Mouse (Mus musculus) embryonic facial prominence, embryonic 12.5 days (tissue): Measurements from ENCODE around the gene Plac1. TPM values are rescaled to one million over a fixed set of nuclear protein-coding genes. Genes with fewer than 3 reads are reported as not detected.

ENCODE experiments used
- ATAC-seq: fragments of 200-750 bp; cut with Nextera tagmentation; 2 replicates; pipeline ENCODE4 v1.8.0; 2017; ENCODE audit not compliant: insufficient number of reproducible peaks, insufficient read depth, low FRiP score, low TSS enrichment
- H3K27ac ChIP-seq: fragments of 300-500 bp; sonication (generic); 2 replicates; pipeline ENCODE4 v1.5.1; 2016; ENCODE audit warnings: mild to moderate bottlenecking
- H3K27me3 ChIP-seq: fragments of 300-500 bp; sonication (generic); 2 replicates; pipeline ENCODE4 v1.6.1; 2016; ENCODE audit warnings: mild to moderate bottlenecking, moderate library complexity
- H3K36me3 ChIP-seq: fragments of 300-500 bp; sonication (generic); 2 replicates; pipeline ENCODE4 v1.6.1; 2016; ENCODE audit warnings: mild to moderate bottlenecking
- H3K4me1 ChIP-seq: fragments of 300-500 bp; sonication (generic); 2 replicates; pipeline ENCODE4 v1.6.1; 2016
- H3K4me2 ChIP-seq: fragments of 300-500 bp; sonication (generic); replicated peaks from 2 replicates; pipeline ENCODE4 v1.6.1; 2016; ENCODE audit warnings: mild to moderate bottlenecking, moderate library complexity
- H3K4me3 ChIP-seq: fragments of 300-500 bp; sonication (generic); 2 replicates; pipeline ENCODE4 v1.5.1; 2016; ENCODE audit warnings: mild to moderate bottlenecking
- H3K9ac ChIP-seq: fragments of 300-500 bp; sonication (generic); 2 replicates; pipeline ENCODE4 v1.6.1; 2016; ENCODE audit warnings: mild to moderate bottlenecking, moderate library complexity
- H3K9me3 ChIP-seq: fragments of 300-500 bp; sonication (generic); 2 replicates; pipeline ENCODE4 v1.6.1; 2016; ENCODE audit warnings: mild to moderate bottlenecking, moderate library complexity
- WGBS: fragments of 180-500 bp; shearing (Covaris S2); methylation state at CpG from one replicate; pipeline ENCODE4 v1.1.7; 2016; 5-methylcytosine and 5-hydroxymethylcytosine counted together
- polyA plus RNA-seq: library from polyadenylated mRNA; unstranded; fragments of >200 nt; fragmentation: Nextera tagmentation; extraction: Ambion mirVana; gene quantifications from 2 replicates; pipeline ENCODE4 v1.2.1, GENCODE M21; 2016

The Plac1 gene
- polyA plus RNA-seq, 1 experiment from 2014 or later: 10.0 TPM

DNA sequence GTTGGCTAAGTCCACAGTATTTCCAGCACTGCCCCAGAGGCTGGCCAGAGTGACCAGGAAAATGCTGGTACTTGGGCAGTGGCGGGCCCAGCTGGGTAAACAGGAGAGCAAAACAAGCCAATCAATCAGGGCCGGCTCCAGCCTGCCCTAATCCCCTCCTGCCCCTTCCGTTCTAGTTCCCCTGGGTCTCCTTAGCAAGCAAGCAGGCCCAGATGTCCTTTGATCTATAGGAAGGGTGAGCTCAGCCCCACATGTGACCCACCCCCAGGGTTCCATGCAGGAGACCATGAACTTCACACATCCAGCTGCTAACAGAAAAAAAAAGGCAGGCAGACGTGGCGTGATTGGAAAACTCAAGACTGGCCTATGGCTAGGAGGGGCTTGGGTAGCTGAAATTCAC lies 43.5 kb downstream of the Plac1 start:
- WGBS: 27% methylated on average over 5 of the region's 5 CpGs
- no peaks in the 10 kb centered on the region for H3K4me1 ChIP-seq
- no peak overlapping the region for H3K9ac ChIP-seq
- no peaks in the 10 kb centered on the region for H3K9me3 ChIP-seq
- H3K4me2 ChIP-seq: no peak overlapping the region
- H3K36me3 ChIP-seq: no peaks in the 10 kb centered on the region
- H3K27me3 ChIP-seq: no peaks in the 10 kb centered on the region
- no peak overlapping the region for H3K27ac ChIP-seq
- no peak for ATAC-seq
- no peak overlapping the region for H3K4me3 ChIP-seq

DNA sequence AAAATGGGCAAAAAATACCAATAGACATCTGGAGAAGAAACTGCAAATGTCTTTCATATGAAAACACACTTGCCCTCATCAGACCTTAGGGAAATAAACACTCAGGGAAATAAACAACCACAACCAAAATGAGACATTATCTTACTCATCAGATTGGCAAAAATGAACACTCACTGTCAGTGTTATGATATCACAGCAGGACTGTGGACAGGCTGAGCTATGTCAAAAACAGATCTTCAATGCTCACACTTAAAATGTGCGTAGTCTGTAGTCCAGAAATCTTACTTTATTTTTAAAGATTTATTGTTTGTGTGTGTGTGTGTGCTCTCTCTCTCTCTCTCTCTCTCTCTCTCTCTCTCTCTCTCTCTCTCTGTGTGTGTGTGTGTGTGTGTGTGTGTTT lies 51.2 kb downstream of the Plac1 start:
- Histone ChIP-seq H3K4me3 (no peak overlapping the region), H3K9me3 (no peaks in the 10 kb centered on the region), H3K9ac (no peak overlapping the region), H3K27ac (no peak overlapping the region), H3K36me3 (no peaks in the 10 kb centered on the region), H3K4me2 (no peak overlapping the region), H3K27me3 (no peaks in the 10 kb centered on the region), H3K4me1 (no peaks in the 10 kb centered on the region)
- WGBS: 96% methylated on average over 1 of the region's 1 CpGs
- ATAC-seq: no peak

DNA sequence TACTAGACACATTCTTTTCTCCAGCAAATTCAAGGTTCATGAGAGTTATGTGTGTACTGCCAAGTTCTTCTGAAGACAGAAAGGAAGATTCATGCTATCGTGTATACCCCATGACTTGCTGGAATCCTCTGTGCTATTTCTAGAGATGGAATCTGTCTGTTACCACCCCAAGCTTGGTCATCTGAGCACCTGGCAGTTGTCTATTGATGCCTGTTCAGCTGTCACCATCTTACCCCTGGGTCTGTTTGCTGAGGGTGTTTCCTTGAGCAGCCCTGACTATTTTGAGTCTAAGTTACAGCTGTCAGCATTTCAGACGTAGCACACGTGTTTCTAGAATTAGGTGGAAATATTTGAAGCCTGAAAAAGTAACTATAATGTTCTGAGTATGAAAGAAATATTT lies 60.1 kb downstream of the Plac1 start:
- no peaks in the 10 kb centered on the region for H3K9me3 ChIP-seq
- WGBS: 62% methylated on average over 3 of the region's 3 CpGs
- no peak overlapping the region for H3K9ac ChIP-seq
- no peak overlapping the region for H3K4me3 ChIP-seq
- no peaks in the 10 kb centered on the region for H3K4me1 ChIP-seq
- no peak overlapping the region for H3K4me2 ChIP-seq
- H3K27me3 ChIP-seq: no peaks in the 10 kb centered on the region
- H3K27ac ChIP-seq: no peak overlapping the region
- ATAC-seq: no peak
- no peaks in the 10 kb centered on the region for H3K36me3 ChIP-seq

DNA sequence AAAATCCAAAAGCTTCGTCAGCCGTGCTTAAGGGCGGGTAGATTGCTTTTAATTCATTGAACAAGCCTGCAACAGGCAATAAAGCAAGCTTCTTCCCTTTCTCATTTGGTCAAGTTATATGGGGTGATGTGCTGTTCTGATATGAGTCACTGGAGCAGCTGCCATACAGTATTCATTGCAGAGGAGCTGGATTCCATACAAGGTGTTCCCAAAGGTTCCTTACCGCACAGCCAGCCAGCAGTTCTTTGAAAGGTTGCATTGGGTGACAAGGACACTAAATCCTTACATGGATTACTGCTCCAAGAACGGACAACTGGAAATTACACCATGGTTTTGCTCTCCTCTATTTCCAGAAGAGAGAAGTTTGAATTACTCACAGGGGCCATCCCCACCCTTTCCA lies 63.6 kb downstream of the Plac1 start:
- Histone ChIP-seq H3K4me2 (no peak overlapping the region), H3K9ac (no peak overlapping the region), H3K36me3 (no peaks in the 10 kb centered on the region), H3K27me3 (no peaks in the 10 kb centered on the region), H3K9me3 (no peaks in the 10 kb centered on the region), H3K4me3 (no peak overlapping the region), H3K27ac (no peak overlapping the region), H3K4me1 (no peaks in the 10 kb centered on the region)
- no peak for ATAC-seq
- WGBS: 86% methylated on average over 5 of the region's 5 CpGs

DNA sequence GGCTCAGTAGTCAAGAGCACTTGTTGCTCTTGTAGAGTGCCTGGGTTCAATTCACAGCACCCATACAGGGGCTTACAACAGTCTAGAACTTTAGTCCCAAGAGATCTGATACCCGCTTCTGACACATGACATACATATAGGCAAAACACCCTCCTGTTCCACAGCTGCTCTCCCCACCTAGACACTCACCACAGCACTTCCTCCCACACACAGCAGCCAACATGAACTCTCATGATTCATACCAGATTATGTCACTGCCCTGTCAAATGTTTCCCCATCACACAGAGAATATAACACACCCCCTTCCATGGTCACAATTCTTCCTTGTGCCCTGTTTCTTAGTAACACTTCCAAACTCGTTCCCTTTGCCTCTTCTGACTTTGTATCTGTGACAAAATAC lies 71.3 kb downstream of the Plac1 start:
- no peak overlapping the region for H3K4me2 ChIP-seq
- H3K4me1 ChIP-seq: no peaks in the 10 kb centered on the region; the same call in 1 of the 2 replicates
- H3K9me3 ChIP-seq: no peaks in the 10 kb centered on the region
- no peaks in the 10 kb centered on the region for H3K27me3 ChIP-seq
- no peak overlapping the region for H3K9ac ChIP-seq
- no peak overlapping the region for H3K4me3 ChIP-seq
- 64% methylated on average over 2 of the region's 2 CpGs for WGBS
- ATAC-seq: no peak
- no peak overlapping the region for H3K27ac ChIP-seq
- no peaks in the 10 kb centered on the region for H3K36me3 ChIP-seq

DNA sequence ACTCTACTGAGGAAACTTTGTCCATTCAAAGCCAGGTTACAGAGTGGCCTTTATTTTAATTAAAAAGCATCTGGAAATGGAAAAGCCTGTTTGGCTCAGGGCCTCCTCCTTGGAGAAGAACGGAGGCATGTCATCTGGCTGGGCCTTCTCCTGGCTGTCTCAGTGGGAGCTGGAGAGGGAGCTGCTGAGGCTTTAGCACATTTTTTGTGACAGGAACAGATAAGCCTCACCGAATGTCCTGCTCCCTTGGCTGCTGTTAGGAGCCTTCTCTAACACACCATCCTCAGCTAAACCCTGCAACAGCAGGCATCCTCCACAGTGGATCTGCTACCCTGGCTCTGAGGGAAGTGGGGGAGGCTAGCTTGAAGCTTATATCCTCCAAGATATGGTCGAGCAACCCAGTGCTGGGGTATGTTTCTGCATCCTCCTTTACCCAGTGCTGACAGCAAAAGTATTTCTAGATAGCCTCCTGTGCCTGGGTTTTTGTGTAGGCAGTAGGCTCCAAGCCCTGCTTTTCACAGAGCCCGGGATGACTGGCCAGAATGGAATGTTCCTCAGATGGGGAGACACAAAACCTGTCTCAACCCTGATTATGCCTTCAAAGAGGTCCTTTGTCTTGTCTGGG lies 72.9 kb downstream of the Plac1 start:
- Histone ChIP-seq H3K27me3 (no peaks in the 10 kb centered on the region), H3K4me2 (no peak overlapping the region), H3K4me3 (no peak overlapping the region), H3K27ac (no peak overlapping the region), H3K4me1 (no peaks in the 10 kb centered on the region; the same call in 1 of the 2 replicates), H3K9me3 (no peaks in the 10 kb centered on the region), H3K36me3 (no peaks in the 10 kb centered on the region), H3K9ac (no peak overlapping the region)
- ATAC-seq: no peak
- WGBS: 52% methylated on average over 4 of the region's 4 CpGs

DNA sequence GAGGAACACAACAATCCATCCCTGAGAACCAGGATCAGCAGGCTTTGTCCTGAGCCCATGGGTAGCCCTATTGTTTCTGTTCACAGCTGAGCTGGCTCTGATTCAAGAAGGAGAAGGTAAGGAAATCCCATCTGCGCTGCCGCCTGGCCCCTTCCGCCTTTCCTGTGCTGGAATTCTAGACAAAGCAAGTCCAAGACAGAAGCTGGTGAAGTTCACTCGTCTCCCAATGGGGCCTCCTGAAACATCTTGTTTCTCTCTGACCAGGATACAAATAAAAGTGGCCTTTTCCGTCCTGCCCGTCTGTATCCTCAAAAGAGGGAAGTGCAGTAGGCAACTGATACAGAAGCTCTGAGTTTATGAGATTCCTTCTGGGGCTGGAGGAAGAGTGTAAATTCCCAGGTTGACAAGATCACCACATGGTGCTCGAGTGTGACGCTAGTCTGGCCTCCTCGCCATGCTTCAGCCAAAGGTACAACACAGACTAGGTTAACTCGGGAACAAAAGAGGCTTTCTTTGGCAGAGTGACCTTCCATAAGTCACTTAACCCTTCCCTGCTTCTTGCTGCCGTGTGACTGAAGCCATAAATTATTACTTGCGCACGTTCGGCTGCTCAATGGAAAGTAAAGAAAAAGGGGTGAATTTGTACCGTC lies 73.5 kb downstream of the Plac1 start:
- Histone ChIP-seq H3K9ac (no peak overlapping the region), H3K4me3 (no peak overlapping the region), H3K27ac (no peak overlapping the region), H3K36me3 (no peaks in the 10 kb centered on the region), H3K9me3 (no peaks in the 10 kb centered on the region), H3K27me3 (no peaks in the 10 kb centered on the region), H3K4me1 (no peaks in the 10 kb centered on the region; the same call in 1 of the 2 replicates), H3K4me2 (no peak overlapping the region)
- WGBS: 46% methylated on average over 15 of the region's 15 CpGs
- no peak for ATAC-seq

DNA sequence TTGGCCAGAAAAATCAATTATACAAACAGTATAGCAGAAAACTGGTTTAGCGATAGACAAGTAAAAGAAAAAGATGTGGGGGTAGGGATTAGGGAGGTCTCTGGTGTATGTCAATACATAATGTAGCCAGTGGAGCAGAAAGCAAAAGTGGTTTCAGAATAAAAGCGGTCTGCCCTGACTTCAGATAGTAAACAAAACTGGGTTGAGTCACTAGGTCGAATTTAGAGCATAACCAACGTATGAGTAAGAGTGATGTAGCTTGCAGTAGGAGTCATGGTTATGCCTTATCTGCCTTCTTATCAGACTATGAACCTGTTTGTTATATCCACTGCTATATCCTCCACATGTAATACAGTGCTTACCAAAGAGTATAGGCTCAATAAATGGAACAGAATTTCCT lies 77.3 kb downstream of the Plac1 start:
- Histone ChIP-seq H3K9ac (no peak overlapping the region), H3K27ac (no peak overlapping the region), H3K36me3 (no peaks in the 10 kb centered on the region), H3K4me3 (no peak overlapping the region), H3K4me2 (no peak overlapping the region), H3K9me3 (no peaks in the 10 kb centered on the region), H3K4me1 (no peaks in the 10 kb centered on the region; the same call in 1 of the 2 replicates), H3K27me3 (no peaks in the 10 kb centered on the region)
- WGBS: 54% methylated on average over 4 of the region's 4 CpGs
- ATAC-seq: no peak

DNA sequence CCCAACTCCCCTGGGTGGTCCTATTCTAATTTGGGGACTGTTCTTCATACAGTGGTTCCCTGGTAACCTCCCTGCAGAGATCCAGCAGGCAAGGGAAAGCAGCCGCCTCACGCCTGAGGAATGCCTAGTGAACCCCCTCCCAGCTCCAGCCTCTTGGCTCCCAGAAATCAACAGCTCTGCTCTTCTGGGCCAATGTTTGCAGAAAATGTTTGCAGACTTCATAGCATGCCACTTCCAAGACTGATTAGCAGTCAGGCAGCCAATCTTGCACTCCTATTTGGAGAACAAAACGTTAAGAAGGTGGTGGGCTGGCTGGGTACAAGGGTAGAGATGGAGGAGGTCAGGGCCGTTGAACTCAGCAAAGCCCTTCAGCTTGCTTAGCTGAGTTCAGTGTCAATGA lies 78.3 kb downstream of the Plac1 start:
- Histone ChIP-seq H3K36me3 (no peaks in the 10 kb centered on the region), H3K4me2 (no peak overlapping the region), H3K27me3 (no peaks in the 10 kb centered on the region), H3K27ac (0 out of 2 replicates have a peak overlapping the region, but pooled peaks have one; percentile 30), H3K9me3 (no peaks in the 10 kb centered on the region), H3K9ac (no peak overlapping the region), H3K4me3 (no peak overlapping the region), H3K4me1 (no peaks in the 10 kb centered on the region; the same call in 1 of the 2 replicates)
- 40% methylated on average over 4 of the region's 4 CpGs for WGBS
- ATAC-seq: no peak

DNA sequence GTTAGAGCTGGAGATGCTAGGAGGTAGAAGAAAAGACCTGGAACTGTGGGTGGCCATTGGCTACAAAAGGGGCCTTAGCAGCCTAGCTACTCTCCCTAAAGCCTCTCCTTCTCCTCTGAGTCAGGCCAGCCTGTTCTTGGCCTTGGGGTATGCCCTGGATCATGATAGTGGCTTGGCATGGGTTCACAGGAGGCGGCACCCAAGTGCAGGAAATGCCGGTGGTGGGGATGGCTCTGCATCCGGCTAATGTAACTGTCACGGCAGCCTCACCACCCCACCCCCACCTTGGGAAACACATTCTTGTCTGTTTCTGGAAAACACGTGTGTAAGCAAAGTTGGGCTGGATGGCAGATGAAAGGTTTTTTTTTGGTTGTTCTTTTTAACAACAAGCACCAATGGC lies 78.8 kb downstream of the Plac1 start:
- no peak overlapping the region for H3K9ac ChIP-seq
- H3K9me3 ChIP-seq: no peaks in the 10 kb centered on the region
- H3K4me1 ChIP-seq: no peaks in the 10 kb centered on the region; the same call in 1 of the 2 replicates

DNA sequence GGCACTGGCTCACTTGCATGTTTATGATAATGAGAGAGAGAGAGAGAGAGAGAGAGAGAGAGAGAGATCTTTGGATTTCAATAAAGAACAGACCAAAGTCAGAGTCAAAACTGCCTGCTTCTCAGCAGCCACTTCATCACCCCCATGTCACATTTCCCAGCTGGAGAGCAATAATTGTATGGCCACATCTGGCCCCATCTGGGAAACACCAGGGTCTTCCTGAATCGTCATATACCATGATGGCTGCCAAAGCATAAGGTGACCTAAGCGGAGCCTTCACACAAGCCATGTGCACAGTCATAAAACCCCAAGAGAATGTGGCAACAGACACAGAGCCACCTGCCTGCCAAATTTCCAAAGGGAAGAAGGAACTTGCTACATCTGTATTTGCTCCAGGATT lies 91.9 kb downstream of the Plac1 start:
- Histone ChIP-seq H3K27ac (no peak overlapping the region), H3K4me1 (no peaks in the 10 kb centered on the region), H3K4me2 (no peak overlapping the region), H3K9me3 (no peaks in the 10 kb centered on the region), H3K27me3 (no peaks in the 10 kb centered on the region), H3K9ac (no peak overlapping the region), H3K36me3 (no peaks in the 10 kb centered on the region), H3K4me3 (no peak overlapping the region)
- WGBS: 54% methylated on average over 2 of the region's 2 CpGs
- ATAC-seq: no peak

More for the DNA sequence above, 78.8 kb downstream of the Plac1 start:
- H3K27me3 ChIP-seq: no peaks in the 10 kb centered on the region
- no peak overlapping the region for H3K27ac ChIP-seq
- no peak for ATAC-seq
- no peaks in the 10 kb centered on the region for H3K36me3 ChIP-seq
- H3K4me3 ChIP-seq: no peak overlapping the region
- WGBS: 50% methylated on average over 5 of the region's 5 CpGs
- H3K4me2 ChIP-seq: no peak overlapping the region

DNA sequence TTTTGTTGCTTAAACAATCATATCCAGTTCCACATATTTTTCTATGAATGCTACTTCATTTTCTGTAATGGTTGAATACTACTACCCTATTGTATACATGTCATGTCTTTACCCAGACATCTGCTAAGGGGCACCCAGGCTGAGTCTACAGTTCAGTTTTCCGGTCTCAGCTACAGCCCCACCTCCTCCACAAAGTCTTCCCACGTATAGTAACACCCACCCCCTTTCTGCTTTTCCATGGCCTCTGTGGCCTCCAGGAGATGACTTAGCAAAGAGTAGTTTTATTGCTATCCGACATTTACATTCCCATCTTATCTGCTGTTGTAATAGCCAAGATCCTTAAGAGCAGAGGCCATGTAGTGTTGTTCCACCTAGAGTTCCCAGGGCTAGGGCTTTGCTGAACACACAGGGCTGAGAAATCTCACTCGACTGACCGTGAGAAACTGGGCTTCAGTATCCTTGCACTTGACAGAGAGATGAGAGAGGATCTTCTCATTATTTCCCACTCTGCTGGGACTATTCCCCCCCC lies 93.5 kb downstream of the Plac1 start:
- no peak overlapping the region for H3K27ac ChIP-seq
- no peaks in the 10 kb centered on the region for H3K27me3 ChIP-seq
- H3K4me3 ChIP-seq: no peak overlapping the region
- H3K4me1 ChIP-seq: no peaks in the 10 kb centered on the region
- no peak for ATAC-seq
- H3K4me2 ChIP-seq: no peak overlapping the region
- H3K9me3 ChIP-seq: no peaks in the 10 kb centered on the region
- H3K36me3 ChIP-seq: no peaks in the 10 kb centered on the region
- H3K9ac ChIP-seq: no peak overlapping the region
- 83% methylated on average over 5 of the region's 5 CpGs for WGBS
